Mouse (Mus musculus) G1E (cell line): ENCODE results near the gene Usp5.

Experiments
- CTCF ChIP-seq: IDR thresholded peaks from 2 replicates; pipeline ENCODE4 v1.5.1; 2012; ENCODE audit warnings: low read depth, low read length, inconsistent platforms, mixed read lengths
- GATA1 ChIP-seq: IDR thresholded peaks from 2 replicates; pipeline ENCODE4 v1.6.1; 2012; ENCODE audit warnings: borderline replicate concordance, low read length, inconsistent platforms, mixed read lengths
- GATA2 ChIP-seq: IDR thresholded peaks from 2 replicates; pipeline ENCODE4 v1.6.1; 2012; ENCODE audit warnings: low read depth, low read length, inconsistent platforms, borderline replicate concordance
- POLR2AphosphoS5 ChIP-seq: IDR thresholded peaks from 2 replicates; pipeline ENCODE4 v1.6.1; 2012; ENCODE audit warnings: low read depth, low read length, inconsistent platforms; ENCODE audit not compliant: insufficient replicate concordance
- TAL1 ChIP-seq: conservative IDR thresholded peaks from 2 replicates; pipeline ENCODE4 v1.6.1; 2012; ENCODE audit warnings: low read depth, low read length, inconsistent platforms, mixed read lengths

DNA sequence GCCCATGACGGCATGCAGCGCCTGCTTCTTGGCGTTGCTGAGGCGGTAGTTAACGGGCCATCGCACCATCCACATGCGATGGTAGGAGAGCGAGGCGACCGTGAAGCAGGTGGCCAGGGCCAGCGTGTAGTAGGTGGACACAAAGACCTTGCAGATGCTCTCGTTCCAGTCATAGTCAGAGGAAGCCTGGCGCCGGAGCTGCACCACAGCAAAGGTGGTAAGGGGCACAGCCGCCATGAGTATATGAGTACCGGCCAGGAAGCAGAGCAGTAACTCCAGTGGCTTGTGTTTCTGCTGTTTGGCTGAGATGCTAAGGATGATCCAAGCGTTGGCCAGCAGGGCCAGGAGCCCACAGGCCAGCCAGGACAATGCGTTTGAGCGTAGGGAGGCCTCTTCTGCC lies 32.0 kb upstream of the Usp5 start:
- TF ChIP-seq CTCF = no peak
- TF ChIP-seq GATA2 = no peak
- no peak for TF ChIP-seq GATA1
- TF ChIP-seq POLR2AphosphoS5 = no peak
- no peak for TF ChIP-seq TAL1
